Mouse (Mus musculus) embryonic stem cell, embryonic (primary cell): ENCODE measurements around the gene Thsd4.

Experiments
- CTCF ChIA-PET, 4 experiments: fragments of 300-600 bp in 2 of 4; fragments of 350-600 bp in 2 of 4; sonication (Branson Sonifier 250); formaldehyde crosslinking; loops; one replicate each; lab custom pipeline; 2022; ENCODE audit warnings: inconsistent platforms in 2 of 4; lab: Charles Lee
- POLR2A ChIA-PET, 4 experiments: fragments of 300-600 bp in 2 of 4; fragments of 350-600 bp in 2 of 4; sonication (Branson Sonifier 250); formaldehyde crosslinking; loops; one replicate each; lab custom pipeline; 2022; ENCODE audit warnings: antibody characterized with exemption in 4 of 4, inconsistent platforms in 1 of 4; lab: Charles Lee

The Thsd4 gene

GRCm38 (mm10) chr9:60234233-60235115 lies 287.4 kb downstream of the Thsd4 start:
- CTCF ChIA-PET, result interaction anchor here in 3 of 4 experiments (0.6 to 1.9 kb wide), 7 partner anchors 9 to 1812 kb away, joined by 3 to 7 read pairs (median 4); no protein-coding TSS in a partner anchor
- POLR2A ChIA-PET, result no interaction called here

DNA sequence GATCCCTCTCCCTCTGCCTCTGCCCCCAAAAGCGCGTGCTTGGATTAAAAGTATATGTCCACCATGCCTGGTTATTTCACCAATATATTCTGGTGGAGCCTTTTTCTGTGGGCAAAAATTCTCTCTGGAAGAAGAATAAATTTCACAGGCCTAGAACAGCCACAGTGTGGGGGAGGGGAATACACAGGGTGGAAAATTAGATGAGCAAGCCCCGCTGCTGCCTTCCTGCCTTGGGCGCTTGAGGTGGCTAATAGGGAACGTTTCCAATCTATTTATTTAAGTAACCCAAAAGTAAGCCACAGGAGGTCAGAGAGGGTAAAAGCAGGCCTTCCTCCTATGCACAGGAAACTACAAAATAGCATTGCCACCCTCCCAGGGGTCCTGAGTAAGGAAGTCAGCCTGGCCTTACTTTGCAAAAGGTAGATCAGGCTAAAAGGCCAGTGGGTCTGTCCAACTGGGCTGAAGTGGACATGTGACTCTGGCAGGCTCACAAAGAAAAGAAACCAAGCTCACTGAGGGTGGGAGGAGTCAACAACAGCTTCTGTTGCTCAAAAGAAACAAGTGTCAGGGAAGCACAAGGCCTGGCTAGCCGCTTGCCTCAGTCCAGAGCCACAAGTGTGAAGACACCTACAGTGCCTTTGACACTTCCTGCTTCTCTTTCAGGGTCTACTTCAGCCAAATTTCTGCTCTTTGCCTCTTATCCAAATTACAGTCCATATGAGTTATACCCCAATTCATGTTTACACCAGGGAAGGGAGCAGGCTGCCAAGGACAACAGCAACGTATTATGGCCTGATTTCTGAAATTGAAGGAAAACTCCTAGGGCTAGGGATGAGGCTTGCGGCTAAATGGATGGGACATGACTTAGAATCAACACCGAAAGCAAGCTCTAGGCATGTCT lies 289.6 kb downstream of the Thsd4 start:
- POLR2A ChIA-PET, result interaction anchor here in 1 of 4 experiments (0.6 kb wide), 1 partner anchor 509 kb away, joined by 4 read pairs; no protein-coding TSS in a partner anchor
- CTCF ChIA-PET, result interaction anchor here in 3 of 4 experiments (0.7 to 1.5 kb wide), 4 partner anchors 11 to 697 kb away, joined by 3 to 5 read pairs (median 4); no protein-coding TSS in a partner anchor

DNA sequence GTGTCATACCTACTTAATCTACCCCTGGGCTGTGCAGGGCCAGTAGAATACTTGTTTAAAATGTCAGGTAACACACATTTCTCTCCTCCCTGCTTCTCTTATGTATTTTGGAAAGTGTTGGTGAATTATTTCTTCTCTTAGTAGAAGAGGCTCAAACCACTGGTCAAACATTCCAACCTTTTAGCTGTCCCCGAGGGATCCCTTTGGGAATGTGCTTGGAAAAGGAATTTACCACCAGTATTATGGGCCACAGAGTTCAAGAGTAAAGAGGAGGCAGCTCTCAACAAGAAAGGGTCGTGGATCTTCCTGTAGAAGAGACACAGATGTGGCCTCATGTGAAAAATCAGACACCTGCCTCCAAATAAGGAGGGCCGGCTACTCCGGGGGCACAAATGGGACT lies 292.4 kb downstream of the Thsd4 start:
- CTCF ChIA-PET, result interaction anchor here (0.5 to 1.6 kb wide), 11 partner anchors 9 to 696 kb away, joined by 3 to 6 read pairs (median 3); no protein-coding TSS in a partner anchor
- POLR2A ChIA-PET, result no interaction called here

DNA sequence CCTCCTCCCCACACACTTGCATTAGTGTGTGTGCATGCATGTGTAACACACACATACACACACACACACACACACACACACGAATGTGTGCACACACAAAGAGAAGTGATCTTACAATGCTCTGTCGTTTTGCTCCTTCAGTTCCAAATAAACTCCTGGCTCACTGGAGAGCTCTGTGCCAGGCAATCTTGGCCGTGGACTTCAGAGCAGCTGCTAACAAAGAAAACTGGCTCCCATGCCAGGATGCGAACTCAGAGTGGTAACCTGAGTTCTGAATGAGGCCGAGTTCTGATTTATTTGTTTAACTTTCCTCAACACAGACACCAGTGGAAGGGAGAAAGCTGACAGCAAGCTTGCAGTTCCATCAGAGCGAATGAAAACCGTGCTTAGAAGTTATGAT lies 294.1 kb downstream of the Thsd4 start:
- ChIA-PET POLR2A (no interaction called here), CTCF (no interaction called here)

- ChIA-PET CTCF (interaction anchor here in 1 of 4 experiments (0.7 kb wide), 1 partner anchor 256 kb away, joined by 4 read pairs; no protein-coding TSS in a partner anchor), POLR2A (no interaction called here)
Observed at GRCm38 (mm10) chr9:60226679-60227078, 295.2 kb downstream of the Thsd4 start.

DNA sequence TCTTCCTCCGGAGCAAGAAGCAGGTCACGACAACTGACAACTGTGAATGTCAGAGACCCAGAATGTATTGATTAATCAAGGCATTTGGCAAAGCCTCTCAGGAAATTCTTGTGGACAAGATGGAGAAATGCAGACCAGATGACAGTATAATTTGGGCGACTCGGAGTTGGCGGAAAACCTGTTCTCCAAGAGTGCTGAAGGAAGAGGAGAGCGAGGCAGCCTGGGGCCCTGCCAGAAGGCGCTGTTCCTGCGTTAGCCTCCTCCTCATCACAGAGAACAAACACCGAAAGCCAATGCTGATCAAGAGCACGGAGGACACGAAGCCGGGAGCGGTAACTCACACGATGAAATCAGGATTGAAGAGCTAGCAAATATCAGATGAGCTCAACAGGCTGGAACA lies 295.7 kb downstream of the Thsd4 start:
- ChIA-PET POLR2A (interaction anchor here in 1 of 4 experiments (0.6 kb wide), 1 partner anchor 1913 kb away, joined by 3 read pairs; no protein-coding TSS in a partner anchor), CTCF (interaction anchor here in 2 of 4 experiments (0.7 to 1.3 kb wide), 3 partner anchors 18 to 256 kb away, joined by 3 to 4 read pairs (median 4); no protein-coding TSS in a partner anchor)

DNA sequence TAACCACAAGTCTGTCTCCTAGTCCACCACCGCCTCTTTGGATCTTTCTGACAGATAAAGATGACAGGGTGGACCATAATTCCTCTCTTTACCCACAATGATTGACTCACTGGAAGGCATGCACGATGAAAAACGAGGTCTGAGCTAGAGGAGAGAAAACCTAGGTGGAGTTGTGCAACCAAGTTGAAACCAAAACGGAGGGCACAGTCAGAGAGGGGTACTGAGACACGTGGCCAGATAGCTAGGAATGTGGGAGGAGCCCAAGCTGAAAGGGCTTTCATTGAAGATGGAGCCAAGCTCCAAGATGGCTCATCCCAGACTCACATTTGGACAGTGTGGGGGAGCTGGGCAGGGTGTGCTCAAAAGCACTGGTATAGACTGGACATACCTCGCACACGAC lies 296.4 kb downstream of the Thsd4 start:
- CTCF ChIA-PET, result interaction anchor here in 2 of 4 experiments (0.5 to 1.3 kb wide), 3 partner anchors 18 to 50 kb away, joined by 3 to 7 read pairs (median 4); no protein-coding TSS in a partner anchor
- POLR2A ChIA-PET, result no interaction called here

DNA sequence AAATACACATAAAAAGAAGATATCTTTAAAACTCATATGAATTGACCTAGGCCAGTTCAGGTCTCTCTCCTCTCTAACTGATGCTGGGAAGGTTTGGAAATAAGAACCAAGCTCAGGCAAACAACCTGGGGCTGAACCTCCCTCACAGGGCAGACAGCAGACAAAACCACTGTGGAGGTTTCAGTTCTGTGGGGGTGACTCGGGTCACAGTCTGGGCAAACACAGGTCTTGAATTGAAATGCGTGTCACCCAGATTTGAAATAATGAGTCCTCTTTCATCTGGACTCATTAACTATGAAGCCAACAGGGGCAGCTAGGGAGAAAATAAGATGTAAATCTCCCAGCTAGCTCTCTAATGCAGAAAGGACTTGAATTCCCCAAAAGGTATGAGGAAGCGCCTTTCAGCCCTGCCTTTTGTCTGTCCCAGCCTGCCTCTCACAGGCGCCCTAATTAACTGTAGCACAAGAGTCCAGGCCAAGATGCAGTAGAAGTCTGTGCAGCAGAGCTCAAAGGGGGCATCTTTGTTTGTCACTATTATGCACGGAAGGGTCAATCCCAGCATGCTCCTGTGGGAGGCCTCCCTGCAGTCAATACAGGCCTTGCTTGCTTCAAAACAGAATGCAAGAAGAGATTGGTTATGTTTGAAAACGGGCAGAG lies 297.7 kb downstream of the Thsd4 start:
- ChIA-PET CTCF (no interaction called here), POLR2A (interaction anchor here in 1 of 4 experiments (0.6 kb wide), 1 partner anchor 51 kb away, joined by 5 read pairs; no protein-coding TSS in a partner anchor)

DNA sequence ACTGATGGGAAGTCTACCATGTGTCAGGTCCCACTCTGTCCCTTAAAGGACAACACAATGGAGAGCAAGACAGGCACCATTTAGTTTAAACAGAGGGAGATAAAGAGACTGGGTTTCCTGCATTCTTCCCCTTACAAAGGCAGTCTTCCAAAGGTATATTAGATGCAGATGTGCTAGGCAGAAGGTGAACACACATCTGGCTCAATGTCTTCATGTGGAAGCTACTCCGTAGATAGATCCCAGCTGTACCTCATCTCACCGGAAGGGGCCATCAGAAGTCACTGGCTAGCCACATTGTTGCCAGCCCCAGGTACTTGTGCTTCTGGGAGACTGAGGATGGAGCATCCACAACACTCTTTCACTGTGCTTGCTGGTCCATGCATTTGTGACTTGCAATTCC lies 301.4 kb downstream of the Thsd4 start:
- ChIA-PET POLR2A (no interaction called here), CTCF (interaction anchor here in 2 of 4 experiments (0.9 to 1.5 kb wide), 3 partner anchors 9 to 24 kb away, joined by 3 to 4 read pairs (median 3); no protein-coding TSS in a partner anchor)

DNA sequence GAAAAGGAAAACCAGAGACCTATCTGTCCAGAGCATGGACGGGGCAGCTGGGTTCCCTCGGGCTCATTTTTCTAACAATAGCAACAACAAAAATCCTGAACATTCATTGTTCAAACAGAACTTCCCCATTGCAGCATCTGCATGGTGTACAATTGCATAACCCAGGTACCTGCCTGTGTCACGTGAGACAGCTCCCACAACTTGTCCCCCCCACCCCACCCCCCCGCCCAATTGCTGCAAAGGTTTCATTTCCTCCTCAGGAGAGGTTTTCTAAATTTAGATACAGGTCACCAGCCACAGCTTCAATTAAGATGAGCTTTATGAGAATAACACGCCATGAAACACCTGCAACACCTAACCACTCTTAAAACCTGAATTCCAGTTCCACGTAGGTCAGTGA lies 303.4 kb downstream of the Thsd4 start:
- ChIA-PET POLR2A (interaction anchor here in 3 of 4 experiments (0.6 kb wide), 3 partner anchors 15 to 470 kb away, joined by 3 to 4 read pairs (median 3); partner anchors contain the start of gene Lrrc49 (in 1 of the 3)), CTCF (interaction anchor here in 2 of 4 experiments (0.5 to 1.5 kb wide), 3 partner anchors 25 to 669 kb away, joined by 4 to 9 read pairs (median 5); no protein-coding TSS in a partner anchor)

DNA sequence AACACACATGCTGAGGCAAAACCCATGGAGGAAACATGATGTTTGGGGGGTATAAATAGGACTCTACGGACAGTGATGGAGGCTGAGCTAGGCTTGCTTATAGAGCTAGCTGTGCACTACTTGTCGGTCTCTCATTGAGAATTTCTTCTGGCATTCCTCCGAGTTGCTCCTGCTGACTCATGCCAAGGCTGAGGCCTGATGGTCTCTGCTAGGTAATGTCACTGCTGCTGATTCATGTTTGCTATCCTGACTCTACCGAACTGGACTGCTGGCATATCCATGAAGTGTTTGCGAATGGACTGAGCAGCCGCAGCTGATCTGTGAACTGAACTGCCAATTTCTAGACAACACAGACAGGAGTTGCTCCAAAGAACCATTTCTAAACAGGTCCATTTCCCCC lies 305.8 kb downstream of the Thsd4 start:
- ChIA-PET POLR2A (no interaction called here), CTCF (no interaction called here)

- ChIA-PET POLR2A (no interaction called here), CTCF (interaction anchor here in 1 of 4 experiments (0.5 kb wide), 1 partner anchor 63 kb away, joined by 3 read pairs; no protein-coding TSS in a partner anchor)
Observed at GRCm38 (mm10) chr9:60213111-60213510, 308.7 kb downstream of the Thsd4 start.

DNA sequence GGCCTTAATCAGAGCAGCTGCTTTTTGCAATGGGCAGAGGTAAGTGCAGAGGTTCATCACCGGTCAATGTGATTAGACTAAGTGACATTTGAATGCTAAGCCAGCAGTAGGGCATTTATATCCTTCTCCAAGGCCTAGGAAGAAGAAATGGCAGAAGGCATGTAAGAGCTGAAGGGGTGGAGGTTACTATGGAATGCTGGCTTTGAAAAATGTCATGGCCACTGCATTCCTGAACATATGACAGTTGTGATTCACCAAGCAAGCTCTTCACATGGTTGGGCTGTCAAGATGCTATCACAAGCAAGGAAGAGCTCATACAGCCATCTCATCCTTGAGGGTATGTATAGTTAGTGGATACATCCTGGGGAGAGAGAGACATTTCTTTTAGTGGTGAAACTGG lies 313.0 kb downstream of the Thsd4 start:
- POLR2A ChIA-PET, result no interaction called here

GRCm38 (mm10) chr9:60203141-60203540 lies 318.7 kb downstream of the Thsd4 start:
- ChIA-PET CTCF (interaction anchor here in 2 of 4 experiments (0.6 to 0.7 kb wide), 3 partner anchors 8 to 38 kb away, joined by 3 read pairs; no protein-coding TSS in a partner anchor), POLR2A (interaction anchor here in 2 of 4 experiments (0.6 kb wide), 2 partner anchors 15 to 72 kb away, joined by 4 to 5 read pairs; no protein-coding TSS in a partner anchor)

More for the DNA sequence above, 313.0 kb downstream of the Thsd4 start:
- CTCF ChIA-PET, result interaction anchor here in 2 of 4 experiments (0.7 to 1.5 kb wide), 2 partner anchors 8 to 34 kb away, joined by 3 to 5 read pairs; no protein-coding TSS in a partner anchor

DNA sequence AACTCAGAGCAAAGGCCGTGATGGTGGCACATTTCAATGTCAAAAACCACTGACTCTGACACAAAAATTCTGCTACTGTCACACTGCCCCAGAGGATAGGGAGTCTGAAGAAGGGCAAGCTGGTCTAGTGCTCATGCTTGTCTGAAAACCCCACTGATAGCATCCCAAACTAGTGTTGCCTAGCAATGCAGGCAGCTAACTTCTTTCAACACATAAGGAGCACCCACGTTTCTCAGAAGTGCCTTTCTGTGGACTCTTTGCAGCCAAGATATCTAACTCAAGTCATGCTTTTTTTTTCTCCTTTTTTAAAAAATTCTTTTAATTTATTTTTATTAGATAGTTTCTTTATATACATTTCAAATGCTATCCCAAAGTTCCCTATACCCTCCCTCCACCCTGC lies 321.4 kb downstream of the Thsd4 start:
- ChIA-PET CTCF (interaction anchor here in 2 of 4 experiments (0.7 kb wide), 2 partner anchors 271 to 820 kb away, joined by 3 read pairs; no protein-coding TSS in a partner anchor), POLR2A (no interaction called here)

- CTCF ChIA-PET, result interaction anchor here in 1 of 4 experiments (1.0 kb wide), 1 partner anchor 31 kb away, joined by 3 read pairs; no protein-coding TSS in a partner anchor
- POLR2A ChIA-PET, result no interaction called here
Observed at GRCm38 (mm10) chr9:60198530-60199200, 323.2 kb downstream of the Thsd4 start.

DNA sequence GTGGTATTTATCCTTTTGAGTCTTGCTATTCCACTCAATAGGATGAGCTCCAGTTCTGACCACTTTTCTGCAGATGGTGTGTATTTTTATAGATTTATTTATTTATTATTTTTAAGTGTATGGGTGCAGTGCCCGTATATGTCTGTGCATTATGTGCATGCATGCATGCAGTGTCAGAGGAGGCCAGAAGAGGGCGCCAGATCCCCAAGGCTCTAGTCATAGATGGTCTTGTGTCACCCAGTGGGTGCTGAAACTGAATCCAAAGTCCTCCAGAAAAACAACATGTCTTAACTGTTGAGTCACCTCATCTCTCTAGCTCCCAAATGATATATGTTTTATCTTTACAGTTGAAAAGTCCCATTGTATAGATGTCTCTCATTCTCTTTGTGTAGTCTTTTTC lies 326.3 kb downstream of the Thsd4 start:
- CTCF ChIA-PET, result interaction anchor here in 1 of 4 experiments (0.6 kb wide), 1 partner anchor 8 kb away, joined by 3 read pairs; no protein-coding TSS in a partner anchor
- POLR2A ChIA-PET, result no interaction called here
